ENCODE assay signal across 9 mouse cellular contexts in the genomic region with DNA sequence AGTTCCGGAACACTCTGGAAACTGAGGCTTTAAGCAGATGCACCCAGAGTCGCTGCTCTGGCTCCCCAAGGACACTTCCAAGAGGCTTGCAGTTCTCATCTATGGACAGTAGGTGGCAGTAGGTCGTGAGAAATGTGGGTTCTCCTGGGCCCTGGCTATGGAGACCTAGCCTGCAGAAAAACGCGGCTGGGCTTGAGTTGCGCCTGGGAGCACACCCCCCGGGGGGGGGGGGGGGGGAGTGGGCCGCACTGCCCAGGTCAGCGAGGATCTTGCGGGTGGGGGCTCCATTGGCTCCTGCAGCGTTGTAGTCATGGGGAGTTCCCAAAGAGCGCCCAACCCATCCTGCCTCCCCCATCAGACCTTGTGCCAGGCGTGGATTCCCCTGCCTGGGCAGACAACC.
DNase-seq lines count a peak whose midpoint lies in the region; ATAC-seq lines count a peak whose summit lies in the region.
"Had no signal": no experiment of that assay in that cellular context is flagged by ENCODE, and none has a peak within 500 bp of the region (broad histone marks: within the 10 kb centered on the region; RNA-seq: fewer than 3 reads in every experiment).

No protein-coding gene starts in this region.

- H3K4me3 ChIP-seq in heart, embryonic 14.5 days (ENCODE audit: control insufficient read depth in 1 of 2, insufficient read depth in 1 of 2, low read depth in 1 of 2, low read length in 2 of 2) = peak overlapping the region; percentile 31 to 34
- H3K4me3 ChIP-seq in liver, embryonic 11.5 days (ENCODE audit: low read depth, low read length) = peak overlapping the region; percentile 32
- peak overlapping the region; percentile 22; the same call in 1 of the 2 replicates for H3K4me3 ChIP-seq in stomach, embryonic 14.5 days (ENCODE audit: low read depth, low read length)
- H3K4me3 ChIP-seq: erythroblast, embryonic 14.5 days had no signal

- peaks cover 16% of the 10 kb centered on the region in 2 experiments for H3K4me1 ChIP-seq in heart, embryonic 14.5 days (ENCODE audit: control insufficient read depth in 2 of 2, insufficient read depth in 2 of 2, low read length in 2 of 2)
- no peaks in the 10 kb centered on the region for H3K4me1 ChIP-seq in liver, embryonic 11.5 days (replicated peaks; ENCODE audit: control insufficient read depth, insufficient read depth, low read length)
- H3K4me1 ChIP-seq in stomach, embryonic 14.5 days (ENCODE audit: control insufficient read depth, insufficient read depth, low read length) = peaks cover 10% of the 10 kb centered on the region; the same call in 1 of the 2 replicates

- no peaks in the 10 kb centered on the region for H3K9me3 ChIP-seq in heart, embryonic 14.5 days (ENCODE audit: control insufficient read depth, low read length)
- no peaks in the 10 kb centered on the region for H3K9me3 ChIP-seq in liver, embryonic 11.5 days (ENCODE audit: control insufficient read depth, low read length)
- no peaks in the 10 kb centered on the region for H3K9me3 ChIP-seq in stomach, embryonic 14.5 days (ENCODE audit: control insufficient read depth, low read depth, low read length)

- no peaks in the 10 kb centered on the region for H3K36me3 ChIP-seq in heart, embryonic 14.5 days (ENCODE audit: control insufficient read depth, insufficient read depth, low read length)
- no peaks in the 10 kb centered on the region for H3K36me3 ChIP-seq in liver, embryonic 11.5 days (ENCODE audit: control insufficient read depth, insufficient read depth, low read length)
- H3K36me3 ChIP-seq in stomach, embryonic 14.5 days (ENCODE audit: control insufficient read depth, insufficient read depth, low read length) = no peaks in the 10 kb centered on the region

- 0 out of 2 replicates have a peak, but pooled peaks cover 4% of the 10 kb centered on the region for H3K27me3 ChIP-seq in heart, embryonic 14.5 days (ENCODE audit: control insufficient read depth, insufficient read depth, low read length)
- no peaks in the 10 kb centered on the region for H3K27me3 ChIP-seq in liver, embryonic 11.5 days (replicated peaks; ENCODE audit: control insufficient read depth, insufficient read depth, low read length)
- no peaks in the 10 kb centered on the region for H3K27me3 ChIP-seq in stomach, embryonic 14.5 days (ENCODE audit: control insufficient read depth, insufficient read depth, low read length)

- peak; percentile 90 for ATAC-seq in heart, embryonic 14.5 days (ENCODE audit: insufficient number of reproducible peaks, insufficient read depth, low FRiP score, low read depth)
- ATAC-seq in liver, embryonic 11.5 days (replicated peaks; ENCODE audit: low FRiP score) = peak; percentile 80
- ATAC-seq in stomach, embryonic 14.5 days (ENCODE audit: insufficient number of reproducible peaks, insufficient read depth, low FRiP score, low read depth) = peak; percentile 96

- DNase-seq in CD4-positive, CD25-positive, alpha-beta regulatory T cell, adult 2 months (ENCODE audit: low read depth, low spot score) = peak; percentile 75
- peak; percentile 76 for DNase-seq in brain, embryonic 18.5 days (ENCODE audit: low read depth, low spot score)
- peak; percentile 81 for DNase-seq in fibroblast of lung, adult 2 months (ENCODE audit: low read depth)
- DNase-seq in kidney, postnatal 10 days = peak; percentile 94
- peak; percentile 79 for DNase-seq in liver, embryonic 11.5 days (ENCODE audit: low spot score)
- peak; percentile 29 to 48 for DNase-seq in natural killer cell, adult 2 months (ENCODE audit: low spot score in 2 of 2)

- H3K27ac ChIP-seq in heart, embryonic 14.5 days (replicated peaks in 1 of 2; ENCODE audit: control insufficient read depth in 1 of 2, insufficient read depth in 1 of 2, low read depth in 2 of 2, low read length in 2 of 2) = 0 out of 4 replicates have a peak overlapping the region, but pooled peaks of 1 of the 2 experiments have one; percentile 4
- no peak overlapping the region for H3K27ac ChIP-seq in liver, embryonic 11.5 days (ENCODE audit: low read depth, low read length)
- no peak overlapping the region for H3K27ac ChIP-seq in stomach, embryonic 14.5 days (ENCODE audit: low read length)

- peak overlapping the region; percentile 68 for H3K4me2 ChIP-seq in heart, embryonic 14.5 days (ENCODE audit: low read length)
- H3K4me2 ChIP-seq in liver, embryonic 11.5 days = peak overlapping the region; percentile 59
- peak overlapping the region; percentile 59 for H3K4me2 ChIP-seq in stomach, embryonic 14.5 days (replicated peaks; ENCODE audit: low read depth, low read length)

- WGBS in heart, embryonic 14.5 days = 3% methylated on average over 10 of the region's 13 CpGs
- 1% methylated on average over 13 of the region's 13 CpGs for WGBS in liver, embryonic 11.5 days
- under 1% methylated on average over 11 of the region's 13 CpGs for WGBS in stomach, embryonic 14.5 days

- peak overlapping the region; percentile 52 for H3K9ac ChIP-seq in heart, embryonic 14.5 days (ENCODE audit: low read length)
- H3K9ac ChIP-seq in liver, embryonic 11.5 days (ENCODE audit: low read depth, low read length) = no peak overlapping the region
- no peak overlapping the region for H3K9ac ChIP-seq in stomach, embryonic 14.5 days (replicated peaks; ENCODE audit: low read depth, low read length)

Comparison
In these comparisons a context has a peak if more than half of its experiments do, and no peak if none do; other contexts are left out.
1. DNase-seq: peak in every context shown above with its lines; median percentile 94 in kidney, postnatal 10 days; 81 in fibroblast of lung, adult 2 months; 79 in liver, embryonic 11.5 days; 76 in brain, embryonic 18.5 days; 75 in CD4-positive, CD25-positive, alpha-beta regulatory T cell, adult 2 months; 38 in natural killer cell, adult 2 months.